Mouse (Mus musculus): ENCODE results near the gene Adcy5. TPM values are rescaled to one million over a fixed set of nuclear protein-coding genes. Genes with fewer than 3 reads are reported as not detected.

Gene Adcy5
- total and polyA plus RNA-seq, 2 experiments from 2014 or later = 7.0 to 57.8 TPM

- Histone ChIP-seq H3K4me3 (ENCODE audit: low read depth, low read length) (no peak overlapping the region), H3K9ac (peak overlapping the region; percentile 37; the same call in 1 of the 2 replicates), H3K9me3 (ENCODE audit: low read length) (no peaks in the 10 kb centered on the region), H3K27ac (ENCODE audit: low read depth, low read length) (peak overlapping the region; percentile 62; the same call in 1 of the 2 replicates), H3K36me3 (ENCODE audit: insufficient read depth) (no peaks in the 10 kb centered on the region), H3K4me2 (ENCODE audit: low read depth) (peak overlapping the region; percentile 35), H3K4me1 (ENCODE audit: insufficient read depth) (peaks cover 33% of the 10 kb centered on the region), H3K27me3 (ENCODE audit: insufficient read depth, low read length) (no peaks in the 10 kb centered on the region)
- ATAC-seq = peak; percentile 11; the same call in 1 of the 2 replicates
- TF ChIP-seq CTCF (IDR thresholded peaks at IDR 0.05; ENCODE audit: low read depth) = no peak
- DNase-seq = peak; percentile 30
- 66% methylated on average over 6 of the region's 6 CpGs for WGBS
These were observed 10.7 kb downstream of the Adcy5 start for GRCm38 (mm10) chr16:35165361-35165760.

- no peaks in the 10 kb centered on the region for H3K9me3 ChIP-seq (ENCODE audit: low read length)
- peak; percentile 39 for DNase-seq
- ATAC-seq = no peak
- 57% methylated on average over 3 of the region's 3 CpGs for WGBS
- no peaks in the 10 kb centered on the region for H3K27me3 ChIP-seq (ENCODE audit: insufficient read depth, low read length)
- no peak overlapping the region for H3K9ac ChIP-seq
- H3K4me1 ChIP-seq (ENCODE audit: insufficient read depth) = peaks cover 29% of the 10 kb centered on the region
- no peak overlapping the region; the same call in 1 of the 2 replicates for H3K4me2 ChIP-seq (ENCODE audit: low read depth)
- H3K36me3 ChIP-seq (ENCODE audit: insufficient read depth) = no peaks in the 10 kb centered on the region
- H3K4me3 ChIP-seq (ENCODE audit: low read depth, low read length) = no peak overlapping the region
- no peak overlapping the region; the same call in 1 of the 2 replicates for H3K27ac ChIP-seq (ENCODE audit: low read depth, low read length)
- no peak for TF ChIP-seq CTCF (IDR thresholded peaks at IDR 0.05; ENCODE audit: low read depth)
These were observed 11.1 kb downstream of the Adcy5 start for GRCm38 (mm10) chr16:35165788-35166187.

DNA sequence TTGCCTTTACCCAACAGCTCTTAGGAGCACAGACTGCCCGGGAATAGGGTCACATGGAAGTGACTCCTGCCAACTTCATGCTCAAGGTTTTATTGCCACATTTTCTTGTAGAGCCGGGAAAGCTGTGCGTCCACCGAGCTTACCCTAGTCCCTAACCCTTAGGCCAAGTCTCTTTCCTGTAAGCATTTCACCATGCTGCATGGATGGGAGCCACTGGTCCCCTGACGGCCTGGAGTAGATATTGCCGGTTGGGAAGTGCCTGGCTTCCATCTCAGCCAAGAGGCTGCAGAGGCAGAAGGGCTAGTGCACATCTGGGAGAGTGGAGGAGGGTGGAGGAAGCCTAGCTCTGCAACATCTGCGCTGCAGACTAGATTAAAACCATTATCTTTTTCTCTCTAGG lies 14.8 kb downstream of the Adcy5 start:
- Histone ChIP-seq H3K27me3 (ENCODE audit: insufficient read depth, low read length) (no peaks in the 10 kb centered on the region), H3K4me1 (ENCODE audit: insufficient read depth) (peaks cover 15% of the 10 kb centered on the region), H3K27ac (ENCODE audit: low read depth, low read length) (no peak overlapping the region), H3K4me3 (ENCODE audit: low read depth, low read length) (no peak overlapping the region), H3K4me2 (ENCODE audit: low read depth) (no peak overlapping the region), H3K9me3 (ENCODE audit: low read length) (no peaks in the 10 kb centered on the region), H3K9ac (no peak overlapping the region), H3K36me3 (ENCODE audit: insufficient read depth) (no peaks in the 10 kb centered on the region)
- no peak for TF ChIP-seq CTCF (IDR thresholded peaks at IDR 0.05; ENCODE audit: low read depth)
- ATAC-seq = no peak
- DNase-seq = no peak
- 84% methylated on average over 7 of the region's 7 CpGs for WGBS

DNA sequence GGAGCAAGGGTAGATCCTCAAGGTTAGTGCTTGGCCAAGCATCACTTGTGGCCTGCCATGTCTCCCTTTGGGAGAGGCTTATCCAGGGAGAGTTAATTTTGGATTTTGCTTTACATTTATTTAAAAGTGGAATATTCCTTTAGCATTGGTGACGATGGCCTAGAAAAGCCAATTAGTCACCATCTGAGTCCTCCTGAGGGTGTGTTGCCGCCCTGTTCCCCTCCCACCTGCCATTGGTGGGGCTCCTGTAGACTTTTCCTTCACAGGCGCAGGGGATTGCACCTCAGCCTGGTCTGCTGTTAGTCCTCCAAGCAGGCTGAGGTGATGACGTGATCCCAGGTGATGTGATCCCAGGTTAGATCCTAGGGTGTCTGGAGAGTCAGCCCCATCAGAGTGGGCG lies 17.5 kb downstream of the Adcy5 start:
- no peak overlapping the region for H3K4me3 ChIP-seq (ENCODE audit: low read depth, low read length)
- H3K9me3 ChIP-seq (ENCODE audit: low read length) = no peaks in the 10 kb centered on the region
- no peaks in the 10 kb centered on the region; the same call in 1 of the 2 replicates for H3K4me1 ChIP-seq (ENCODE audit: insufficient read depth)
- DNase-seq = no peak
- WGBS = 93% methylated on average over 5 of the region's 5 CpGs
- H3K27ac ChIP-seq (ENCODE audit: low read depth, low read length) = no peak overlapping the region
- no peak overlapping the region for H3K9ac ChIP-seq
- ATAC-seq = no peak
- no peak for TF ChIP-seq CTCF (IDR thresholded peaks at IDR 0.05; ENCODE audit: low read depth)
- H3K4me2 ChIP-seq (ENCODE audit: low read depth) = no peak overlapping the region
- H3K36me3 ChIP-seq (ENCODE audit: insufficient read depth) = no peaks in the 10 kb centered on the region
- no peaks in the 10 kb centered on the region for H3K27me3 ChIP-seq (ENCODE audit: insufficient read depth, low read length)

DNA sequence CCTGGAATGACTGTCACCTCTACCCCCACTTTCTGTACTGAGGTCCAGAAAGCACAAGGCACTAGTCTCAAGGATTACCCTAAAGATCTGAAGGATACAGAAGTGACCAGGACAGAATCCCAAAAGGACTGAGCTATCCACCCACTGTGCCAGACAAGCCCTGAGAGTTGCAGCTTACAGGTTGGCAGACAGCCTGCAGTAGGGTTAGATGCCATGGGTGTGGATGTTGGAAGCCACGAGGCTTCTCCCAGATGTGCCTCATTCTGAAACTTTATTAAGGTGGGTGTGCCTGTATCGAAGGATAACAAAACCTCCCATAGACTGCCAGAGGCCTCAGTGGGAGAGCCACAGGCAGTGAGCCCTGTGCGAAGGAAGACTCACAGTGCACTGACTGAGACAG lies 23.8 kb downstream of the Adcy5 start:
- no peak for TF ChIP-seq CTCF (IDR thresholded peaks at IDR 0.05; ENCODE audit: low read depth)
- ATAC-seq = no peak

GRCm38 (mm10) chr16:35179082-35179481 lies 24.4 kb downstream of the Adcy5 start:
- H3K4me1 ChIP-seq (ENCODE audit: insufficient read depth) = no peaks in the 10 kb centered on the region
- no peak for TF ChIP-seq CTCF (IDR thresholded peaks at IDR 0.05; ENCODE audit: low read depth)
- H3K9me3 ChIP-seq (ENCODE audit: low read length) = no peaks in the 10 kb centered on the region
- WGBS = 37% methylated on average over 8 of the region's 8 CpGs
- no peak for DNase-seq
- no peaks in the 10 kb centered on the region for H3K27me3 ChIP-seq (ENCODE audit: insufficient read depth, low read length)
- no peak overlapping the region for H3K9ac ChIP-seq
- no peak overlapping the region for H3K4me3 ChIP-seq (ENCODE audit: low read depth, low read length)
- no peak overlapping the region for H3K27ac ChIP-seq (ENCODE audit: low read depth, low read length)
- ATAC-seq = no peak
- no peak overlapping the region for H3K4me2 ChIP-seq (ENCODE audit: low read depth)
- 0 out of 2 replicates have a peak, but pooled peaks cover 3% of the 10 kb centered on the region for H3K36me3 ChIP-seq (ENCODE audit: insufficient read depth)

More for the DNA sequence above, 23.8 kb downstream of the Adcy5 start:
- H3K4me1 ChIP-seq (ENCODE audit: insufficient read depth) = no peaks in the 10 kb centered on the region
- no peak overlapping the region for H3K9ac ChIP-seq
- DNase-seq = no peak
- no peaks in the 10 kb centered on the region for H3K9me3 ChIP-seq (ENCODE audit: low read length)
- 0 out of 2 replicates have a peak, but pooled peaks cover 3% of the 10 kb centered on the region for H3K36me3 ChIP-seq (ENCODE audit: insufficient read depth)
- H3K27ac ChIP-seq (ENCODE audit: low read depth, low read length) = no peak overlapping the region
- H3K27me3 ChIP-seq (ENCODE audit: insufficient read depth, low read length) = no peaks in the 10 kb centered on the region
- no peak overlapping the region for H3K4me3 ChIP-seq (ENCODE audit: low read depth, low read length)
- H3K4me2 ChIP-seq (ENCODE audit: low read depth) = no peak overlapping the region
- 69% methylated on average over 3 of the region's 3 CpGs for WGBS

GRCm38 (mm10) chr16:35183161-35183560 lies 28.5 kb downstream of the Adcy5 start:
- Histone ChIP-seq H3K4me3 (ENCODE audit: low read depth, low read length) (no peak overlapping the region), H3K4me1 (ENCODE audit: insufficient read depth) (no peaks in the 10 kb centered on the region), H3K27me3 (ENCODE audit: insufficient read depth, low read length) (no peaks in the 10 kb centered on the region), H3K4me2 (ENCODE audit: low read depth) (no peak overlapping the region), H3K36me3 (ENCODE audit: insufficient read depth) (peaks cover 3% of the 10 kb centered on the region; the same call in 1 of the 2 replicates), H3K9me3 (ENCODE audit: low read length) (no peaks in the 10 kb centered on the region), H3K9ac (no peak overlapping the region), H3K27ac (ENCODE audit: low read depth, low read length) (no peak overlapping the region)
- no peak for DNase-seq
- TF ChIP-seq CTCF (IDR thresholded peaks at IDR 0.05; ENCODE audit: low read depth) = no peak
- WGBS = 71% methylated on average over 11 of the region's 11 CpGs
- no peak for ATAC-seq
